Mouse (Mus musculus): Measurements from ENCODE around the gene Hs2st1.

- TF ChIP-seq CTCF (IDR thresholded peaks at IDR 0.05; ENCODE audit: control insufficient read depth, insufficient read depth, insufficient read length) (no peak), MAX (IDR thresholded peaks at IDR 0.05) (no peak), USF1 (IDR thresholded peaks at IDR 0.05; ENCODE audit: low read depth) (no peak)
These were observed 27.9 kb upstream of the Hs2st1 start for GRCm38 (mm10) chr3:144597790-144598467.

Measured in C2C12 (cell line).